Mouse (Mus musculus): ENCODE measurements around the gene Cyp2e1.

DNA sequence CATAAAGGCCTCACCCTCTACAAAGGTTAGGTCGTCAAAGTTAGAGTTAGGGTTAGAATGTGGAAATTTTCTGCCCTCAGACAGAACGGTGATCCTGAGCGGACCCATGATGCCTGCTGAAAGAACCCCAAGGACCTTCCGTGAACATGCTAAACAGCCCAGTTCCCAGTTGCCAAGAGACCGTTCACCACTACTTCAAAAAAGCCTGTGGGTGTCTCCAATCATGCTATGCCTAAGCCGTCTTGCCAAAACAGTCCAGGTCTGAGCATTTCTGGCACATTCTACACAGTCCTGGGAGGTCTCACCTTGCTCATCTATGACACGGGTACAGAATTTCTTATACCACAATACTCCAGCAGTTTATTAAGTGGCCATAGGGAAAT is 24.5 kb downstream of the Cyp2e1 start:
- TF ChIP-seq EP300 (optimal IDR thresholded peaks at IDR 0.05) = no peak
- TF ChIP-seq CTCF (IDR thresholded peaks at IDR 0.05; ENCODE audit: low read depth) = no peak

All from stomach, postnatal 0 days (tissue).